Mouse (Mus musculus): Measurements from ENCODE around the gene Inhba. TPM values are rescaled to one million over a fixed set of nuclear protein-coding genes. Genes with fewer than 3 reads are reported as not detected.

Gene Inhba
- polyA plus RNA-seq, 1 experiment from 2014 or later: 9.5 TPM

DNA sequence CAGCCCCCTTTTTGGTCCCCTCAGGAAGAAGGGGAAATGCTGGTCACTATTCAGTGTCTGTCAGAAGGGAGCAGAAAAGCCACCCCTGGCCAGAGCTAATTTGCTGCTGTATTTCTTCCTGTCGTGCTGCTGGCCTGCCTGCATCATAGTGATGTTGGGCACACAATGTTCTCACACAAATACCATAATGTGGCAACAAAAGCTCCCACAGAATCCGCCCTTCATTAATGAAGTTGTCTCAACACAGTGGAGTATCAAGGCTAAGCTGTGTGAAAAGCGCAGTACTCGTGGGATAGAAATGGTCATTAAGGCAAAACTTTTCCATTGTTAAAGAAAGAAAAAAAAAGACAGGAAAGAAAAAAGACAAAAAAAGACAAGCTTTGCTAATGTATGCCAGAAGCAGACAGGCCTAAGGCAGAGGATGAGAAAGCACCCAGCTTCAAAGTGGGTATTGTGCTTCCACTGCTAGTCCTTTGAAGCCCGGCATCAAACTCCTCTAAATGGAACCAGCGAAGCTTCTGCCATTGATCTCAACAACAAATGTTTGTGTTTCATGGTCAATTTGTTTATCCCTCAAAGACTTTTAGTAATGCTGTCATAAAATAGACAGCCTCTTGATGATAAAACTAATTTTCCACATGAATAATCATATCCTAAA is 21.4 kb downstream of the Inhba start:
- Histone ChIP-seq H3K4me2 (ENCODE audit: low read depth, low read length) (no peak overlapping the region), H3K4me1 (ENCODE audit: control insufficient read depth, insufficient read depth, low read length) (no peaks in the 10 kb centered on the region), H3K27me3 (replicated peaks; ENCODE audit: control insufficient read depth, insufficient read depth, low read length) (no peaks in the 10 kb centered on the region), H3K4me3 (ENCODE audit: low read depth, low read length) (no peak overlapping the region), H3K9me3 (ENCODE audit: control insufficient read depth, low read length) (no peaks in the 10 kb centered on the region), H3K36me3 (ENCODE audit: control insufficient read depth, insufficient read depth, low read length) (no peaks in the 10 kb centered on the region), H3K27ac (replicated peaks; ENCODE audit: low read depth, low read length) (no peak overlapping the region), H3K9ac (ENCODE audit: low read depth, low read length) (no peak overlapping the region)
- WGBS: 62% methylated on average over 6 of the region's 6 CpGs
- ATAC-seq (ENCODE audit: low read depth) (no peak), DNase-seq (ENCODE audit: low spot score) (no peak)

DNA sequence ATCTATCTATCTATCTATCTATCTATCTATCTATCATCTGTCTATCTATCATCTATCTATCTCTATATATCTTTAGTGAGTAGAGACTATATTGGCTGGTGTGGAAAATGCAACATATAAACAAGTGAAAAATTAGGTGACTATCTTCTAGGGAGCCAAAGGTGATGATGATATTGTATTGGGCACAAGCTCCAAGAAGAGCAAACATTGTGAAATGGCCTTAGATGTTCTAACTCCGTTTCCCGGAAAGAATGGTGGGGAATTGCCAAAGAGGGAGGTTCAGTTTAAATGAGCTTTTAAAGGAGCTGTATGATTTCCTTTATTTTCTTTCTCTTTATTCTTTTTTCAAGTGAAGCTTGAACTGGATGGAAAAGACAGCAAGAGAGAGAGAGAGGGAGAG is 57.4 kb downstream of the Inhba start:
- Histone ChIP-seq H3K27me3 (replicated peaks; ENCODE audit: control insufficient read depth, insufficient read depth, low read length) (no peaks in the 10 kb centered on the region), H3K4me1 (ENCODE audit: control insufficient read depth, insufficient read depth, low read length) (no peaks in the 10 kb centered on the region), H3K36me3 (ENCODE audit: control insufficient read depth, insufficient read depth, low read length) (no peaks in the 10 kb centered on the region), H3K4me3 (ENCODE audit: low read depth, low read length) (no peak overlapping the region), H3K27ac (replicated peaks; ENCODE audit: low read depth, low read length) (no peak overlapping the region), H3K4me2 (ENCODE audit: low read depth, low read length) (no peak overlapping the region), H3K9ac (ENCODE audit: low read depth, low read length) (no peak overlapping the region), H3K9me3 (ENCODE audit: control insufficient read depth, low read length) (no peaks in the 10 kb centered on the region)
- 90% methylated on average over 2 of the region's 2 CpGs for WGBS
- DNase-seq (ENCODE audit: low spot score) (no peak), ATAC-seq (ENCODE audit: low read depth) (no peak)

DNA sequence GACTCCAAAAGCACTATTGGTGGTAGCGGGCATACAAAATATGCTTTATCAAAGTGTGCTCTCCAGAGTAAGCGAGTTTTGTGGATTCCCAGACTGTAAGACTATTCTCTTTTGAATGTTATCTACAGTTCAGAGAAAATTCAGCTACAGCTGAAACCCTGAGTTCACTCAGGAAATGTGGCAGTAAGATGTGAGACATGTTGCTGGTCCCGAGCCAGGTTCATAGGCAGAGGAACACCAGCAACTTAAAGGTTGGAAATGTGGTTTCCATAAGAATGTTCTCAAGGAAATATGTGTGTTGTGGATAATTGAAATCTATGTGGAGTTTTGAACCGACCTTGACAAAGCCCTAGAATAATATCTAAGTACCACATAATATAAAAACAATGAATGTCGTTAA is 65.6 kb downstream of the Inhba start:
- no peak overlapping the region for H3K4me2 ChIP-seq (ENCODE audit: low read depth, low read length)
- DNase-seq (ENCODE audit: low spot score): peak; percentile 5
- H3K9ac ChIP-seq (ENCODE audit: low read depth, low read length): no peak overlapping the region
- no peaks in the 10 kb centered on the region for H3K36me3 ChIP-seq (ENCODE audit: control insufficient read depth, insufficient read depth, low read length)
- peaks cover 4% of the 10 kb centered on the region; the same call in 1 of the 2 replicates for H3K4me1 ChIP-seq (ENCODE audit: control insufficient read depth, insufficient read depth, low read length)
- no peak overlapping the region for H3K4me3 ChIP-seq (ENCODE audit: low read depth, low read length)
- no peak overlapping the region for H3K27ac ChIP-seq (replicated peaks; ENCODE audit: low read depth, low read length)
- H3K27me3 ChIP-seq (replicated peaks; ENCODE audit: control insufficient read depth, insufficient read depth, low read length): no peaks in the 10 kb centered on the region
- 66% methylated on average over 5 of the region's 5 CpGs for WGBS
- no peak for ATAC-seq (ENCODE audit: low read depth)
- H3K9me3 ChIP-seq (ENCODE audit: control insufficient read depth, low read length): no peaks in the 10 kb centered on the region

DNA sequence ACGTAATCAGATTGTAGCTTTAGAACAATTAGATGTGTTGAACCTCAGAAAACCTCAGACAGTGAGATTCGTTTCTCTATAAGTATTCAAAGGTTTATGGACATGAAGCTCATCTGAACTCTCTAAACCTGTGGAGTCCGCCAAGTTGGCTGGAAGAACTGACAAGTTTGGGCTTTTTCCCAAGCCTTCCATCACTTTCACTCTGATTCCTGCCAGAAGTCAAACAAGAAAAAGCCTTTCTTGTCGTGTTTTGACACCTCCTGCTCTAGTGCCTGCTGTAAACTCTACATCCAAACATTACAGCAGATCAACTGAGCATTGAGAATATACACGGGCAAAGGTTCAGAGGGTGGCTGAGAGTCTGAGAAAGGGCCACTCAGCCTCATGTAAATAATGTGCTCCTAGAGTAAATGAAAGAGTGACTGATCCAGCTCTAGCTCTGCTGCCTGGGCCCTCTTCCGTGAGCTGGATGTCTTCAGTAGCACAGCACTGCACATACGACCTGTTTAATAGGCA is 66.6 kb downstream of the Inhba start:
- no peak for ATAC-seq (ENCODE audit: low read depth)

DNA sequence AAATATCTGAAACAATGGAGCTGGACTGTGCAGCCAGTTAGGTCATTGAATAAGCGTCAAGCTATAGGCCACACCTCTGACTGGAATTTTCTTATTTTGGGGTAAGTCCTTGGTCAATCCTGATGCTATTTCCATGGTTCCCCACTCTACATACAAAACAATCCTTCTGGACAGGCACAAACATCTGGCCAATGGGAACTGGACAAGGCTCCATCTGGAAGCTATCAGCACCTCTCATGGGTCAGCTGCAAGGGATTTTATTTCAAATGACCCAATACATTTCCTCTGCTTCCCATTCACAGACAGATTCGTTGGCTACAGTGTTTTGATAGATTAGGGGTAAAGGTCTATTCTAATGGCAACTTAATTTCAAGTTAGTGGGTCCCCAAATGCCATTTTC is 68.6 kb downstream of the Inhba start:
- Histone ChIP-seq H3K9me3 (ENCODE audit: control insufficient read depth, low read length) (no peaks in the 10 kb centered on the region), H3K4me3 (ENCODE audit: low read depth, low read length) (no peak overlapping the region), H3K4me1 (ENCODE audit: control insufficient read depth, insufficient read depth, low read length) (peaks cover 4% of the 10 kb centered on the region; the same call in 1 of the 2 replicates), H3K9ac (ENCODE audit: low read depth, low read length) (no peak overlapping the region), H3K27me3 (replicated peaks; ENCODE audit: control insufficient read depth, insufficient read depth, low read length) (no peaks in the 10 kb centered on the region), H3K36me3 (ENCODE audit: control insufficient read depth, insufficient read depth, low read length) (no peaks in the 10 kb centered on the region), H3K27ac (replicated peaks; ENCODE audit: low read depth, low read length) (no peak overlapping the region), H3K4me2 (ENCODE audit: low read depth, low read length) (no peak overlapping the region)
- ATAC-seq (ENCODE audit: low read depth): no peak
- no peak for DNase-seq (ENCODE audit: low spot score)
- WGBS: 40% methylated on average over 2 of the region's 2 CpGs

More for the DNA sequence above, 66.6 kb downstream of the Inhba start:
- H3K9ac ChIP-seq (ENCODE audit: low read depth, low read length): no peak overlapping the region
- H3K27ac ChIP-seq (replicated peaks; ENCODE audit: low read depth, low read length): no peak overlapping the region
- DNase-seq (ENCODE audit: low spot score): peak; percentile 22
- WGBS: 74% methylated on average over 7 of the region's 7 CpGs
- no peak overlapping the region for H3K4me3 ChIP-seq (ENCODE audit: low read depth, low read length)
- H3K36me3 ChIP-seq (ENCODE audit: control insufficient read depth, insufficient read depth, low read length): no peaks in the 10 kb centered on the region
- H3K9me3 ChIP-seq (ENCODE audit: control insufficient read depth, low read length): no peaks in the 10 kb centered on the region
- H3K27me3 ChIP-seq (replicated peaks; ENCODE audit: control insufficient read depth, insufficient read depth, low read length): no peaks in the 10 kb centered on the region
- H3K4me1 ChIP-seq (ENCODE audit: control insufficient read depth, insufficient read depth, low read length): peaks cover 4% of the 10 kb centered on the region; the same call in 1 of the 2 replicates
- no peak overlapping the region for H3K4me2 ChIP-seq (ENCODE audit: low read depth, low read length)

Data from embryonic facial prominence, embryonic 14.5 days (tissue).